Mouse (Mus musculus): ENCODE measurements around the gene 2900026A02Rik.

DNA sequence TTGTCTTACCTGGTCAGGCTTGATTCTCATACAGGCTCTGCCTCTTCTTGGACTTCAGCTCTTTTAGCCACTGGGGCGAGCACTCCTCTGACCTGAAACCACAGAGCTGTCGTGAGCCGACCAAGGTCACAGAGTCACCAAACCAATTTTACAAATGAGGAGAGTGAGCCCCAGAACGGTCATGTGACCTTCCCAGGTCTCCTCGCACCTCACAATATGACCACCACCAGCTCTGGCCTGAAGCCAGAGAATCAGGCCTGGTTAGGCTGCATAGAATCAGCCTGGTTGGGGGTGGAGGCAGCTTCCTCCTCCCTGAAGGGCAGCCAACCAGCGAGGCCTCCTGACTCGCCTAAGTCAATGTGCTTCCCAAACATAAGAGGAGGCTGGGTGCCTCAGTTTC, 128.6 kb downstream of the 2900026A02Rik start:
- TF ChIP-seq CTCF (IDR thresholded peaks at IDR 0.05; ENCODE audit: borderline replicate concordance, insufficient read depth, low read length), result no peak
- TF ChIP-seq POLR2A (IDR thresholded peaks at IDR 0.05; ENCODE audit: low read depth, low read length), result no peak
